Mouse (Mus musculus): ENCODE measurements at regions not wholly inside any gene's neighbourhood (a gene's known extent, or its start where the extent isn't known, plus 50 kb on each side); places are given as distances from the start of the nearest gene placed in this dataset.
A peak's percentile ranks its signal among the peaks of the same experiment; 100 is the strongest.

- no peak for DNase-seq
Observed at GRCm38 (mm10) chr14:55301996-55302395, 80.2 kb downstream of the Dhrs2 start.

DNA sequence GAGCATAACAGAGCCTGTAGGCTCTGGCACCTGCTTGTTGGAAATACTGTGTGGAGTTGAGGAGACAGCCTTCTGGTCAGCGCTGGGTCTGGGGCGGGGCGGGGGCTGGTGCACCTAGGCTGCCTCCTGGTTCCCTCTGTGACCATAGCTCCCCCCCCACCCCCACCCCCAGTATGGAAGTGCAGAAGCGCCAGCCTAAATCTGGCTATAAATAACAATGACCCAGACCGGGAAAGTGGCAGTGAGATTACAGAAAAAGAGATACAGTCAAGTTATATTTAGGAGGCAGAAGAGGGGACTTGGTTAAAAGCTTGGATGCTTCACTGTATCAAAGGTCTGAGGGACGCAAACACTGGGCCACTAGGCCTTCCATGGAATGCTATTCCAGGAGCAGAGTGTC lies 91.8 kb downstream of the Dhrs2 start:
- no peak for DNase-seq

DNA sequence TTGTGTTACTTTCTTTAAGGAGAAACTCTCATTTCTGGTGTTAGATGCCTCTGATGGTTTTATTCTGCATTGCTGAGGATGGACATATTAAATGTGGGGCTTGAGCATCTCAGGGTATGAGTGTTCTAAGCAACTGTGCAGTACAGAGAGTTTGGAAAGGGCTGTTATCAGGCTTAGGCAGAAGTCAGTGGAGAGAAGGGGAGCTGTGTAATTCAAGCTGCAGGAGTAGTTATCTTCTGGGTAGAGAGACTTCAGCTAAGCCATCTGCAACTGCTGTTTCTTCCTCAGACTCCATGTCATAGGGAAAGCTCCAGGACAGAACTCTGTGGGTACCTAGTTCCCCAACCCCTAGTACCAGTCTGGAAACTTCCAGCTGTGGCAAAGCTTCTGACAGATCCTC lies 102.1 kb downstream of the Dhrs2 start:
- DNase-seq: no peak

DNA sequence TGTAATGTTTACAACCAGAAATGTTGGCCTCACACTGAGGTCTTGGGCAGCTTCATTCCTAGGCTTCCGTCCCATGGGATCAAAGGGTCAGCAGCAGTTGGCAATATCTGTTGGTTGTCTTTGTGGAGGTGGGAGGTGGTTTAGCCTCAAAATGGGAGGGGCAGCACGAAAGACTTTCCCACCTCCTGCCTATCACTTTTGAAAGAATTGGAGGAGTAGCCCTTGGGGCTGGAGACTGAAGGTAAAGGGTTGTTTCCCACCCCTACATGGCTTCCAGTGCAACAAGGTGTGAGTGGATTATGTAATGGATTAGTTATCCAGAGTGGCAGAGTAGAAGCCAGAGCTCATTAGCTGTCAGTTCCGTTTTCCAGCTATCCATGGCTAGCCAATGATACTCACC lies 102.5 kb downstream of the Dhrs2 start:
- no peak for DNase-seq

- DNase-seq: no peak
Observed at GRCm38 (mm10) chr14:55333812-55334211, 112.0 kb downstream of the Dhrs2 start.

DNA sequence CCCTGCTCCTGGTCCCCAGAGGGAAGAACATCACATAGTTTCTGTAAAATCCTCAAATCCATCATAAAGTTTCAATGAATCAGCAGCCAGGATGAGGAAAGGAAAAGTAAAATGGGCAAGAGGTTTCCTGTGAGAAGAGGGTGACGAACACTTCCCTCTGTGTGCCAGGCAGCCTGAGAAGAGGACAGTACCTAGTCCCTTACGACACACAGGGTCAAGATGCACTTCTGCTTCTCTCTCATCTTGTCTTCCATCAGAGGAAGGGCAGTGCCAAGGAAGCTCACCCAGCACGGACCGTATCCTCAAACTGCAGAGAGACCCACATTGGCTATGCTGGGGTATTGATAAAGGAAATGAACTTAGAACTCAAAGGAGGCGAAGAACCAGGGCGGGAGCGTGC lies 112.5 kb downstream of the Dhrs2 start:
- no peak for DNase-seq

- no peak for DNase-seq
Observed at GRCm38 (mm10) chr14:55335586-55335985, 113.8 kb downstream of the Dhrs2 start.

- DNase-seq: peak; percentile 22 to 38
Observed at GRCm38 (mm10) chr14:55336451-55337195, 114.8 kb downstream of the Dhrs2 start.

DNA sequence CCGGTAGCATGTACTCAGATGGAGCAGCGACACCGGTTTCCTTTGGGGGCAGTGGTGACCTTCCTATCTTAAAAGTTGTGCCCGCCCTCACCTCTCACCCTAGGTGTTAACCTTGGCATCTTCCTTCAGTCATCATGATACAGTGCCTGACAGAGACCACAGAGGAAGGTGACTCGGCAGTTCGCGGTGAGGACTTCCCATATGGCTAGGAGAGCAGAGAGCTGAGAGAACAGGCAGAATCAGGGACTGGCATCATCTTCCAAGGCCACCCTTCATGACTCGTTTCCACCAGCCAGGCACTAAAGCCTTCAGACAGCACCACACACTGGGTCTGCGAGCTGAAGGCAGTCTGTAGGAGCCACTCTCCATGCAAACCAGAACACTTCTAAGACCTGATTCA lies 116.2 kb downstream of the Dhrs2 start:
- DNase-seq: no peak

- DNase-seq: no peak
Observed at GRCm38 (mm10) chr14:55338500-55338899, 116.7 kb downstream of the Dhrs2 start.

- DNase-seq: no peak
Observed at GRCm38 (mm10) chr14:55339036-55339614, 117.3 kb downstream of the Dhrs2 start.

DNA sequence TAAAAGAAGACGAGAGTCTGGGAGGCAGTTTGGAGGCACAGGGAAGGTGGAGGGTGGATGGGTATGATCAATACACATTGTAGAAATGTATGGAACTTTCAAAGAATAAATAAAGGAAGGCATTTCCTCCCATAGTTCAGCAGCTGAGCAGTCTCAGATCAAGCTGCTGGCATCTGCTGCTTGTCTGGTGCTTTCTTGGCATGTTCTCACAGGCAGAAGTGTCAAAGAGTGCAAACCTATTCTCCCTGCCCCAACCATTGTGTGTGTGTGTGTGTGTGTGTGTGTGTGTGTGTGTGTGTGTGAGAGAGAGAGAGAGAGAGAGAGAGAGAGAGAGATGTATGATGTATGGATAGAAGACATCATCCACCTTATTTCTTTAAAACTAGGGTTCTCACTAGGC lies 121.5 kb downstream of the Dhrs2 start:
- DNase-seq: no peak

DNA sequence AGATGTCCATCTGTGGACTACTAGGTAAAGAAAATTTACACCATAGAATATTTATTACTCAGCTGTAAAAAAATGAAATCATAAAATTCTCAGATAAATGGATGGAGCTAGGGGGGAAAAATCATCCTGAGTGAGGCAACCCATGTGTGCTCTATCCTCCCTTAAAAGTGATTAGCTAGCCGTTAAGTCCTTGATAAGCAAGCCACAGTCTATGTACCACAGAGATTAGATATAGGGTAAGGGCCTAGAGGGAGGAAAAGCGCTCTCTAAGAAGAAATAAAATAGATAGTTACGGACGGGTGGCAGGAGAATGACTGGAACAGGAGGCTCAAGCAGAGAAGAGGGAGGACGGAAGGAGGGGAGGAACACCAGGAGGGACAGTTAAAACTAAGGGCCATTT lies 122.1 kb downstream of the Dhrs2 start:
- DNase-seq: no peak

GRCm38 (mm10) chr14:55345091-55345490 lies 123.3 kb downstream of the Dhrs2 start:
- no peak for DNase-seq

DNA sequence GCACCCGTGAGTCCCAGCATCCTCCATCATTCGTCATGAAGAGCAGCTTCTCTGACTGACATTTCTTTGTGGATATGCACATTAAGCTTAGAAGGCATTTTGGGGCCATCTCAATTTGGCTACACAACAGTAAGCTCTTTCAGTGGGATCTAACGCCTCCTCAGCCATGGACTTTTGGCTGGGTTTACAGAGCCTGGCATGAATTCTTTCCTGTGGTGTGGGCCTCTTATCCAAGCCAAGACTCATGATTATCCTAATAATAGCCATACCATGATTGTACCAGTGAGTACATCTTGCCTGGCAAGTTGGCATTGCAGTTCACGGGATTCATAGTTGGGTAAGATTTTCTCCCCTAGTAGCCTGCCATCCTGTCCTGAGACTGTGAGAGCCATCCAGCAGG lies 126.3 kb downstream of the Dhrs2 start:
- DNase-seq: no peak

DNA sequence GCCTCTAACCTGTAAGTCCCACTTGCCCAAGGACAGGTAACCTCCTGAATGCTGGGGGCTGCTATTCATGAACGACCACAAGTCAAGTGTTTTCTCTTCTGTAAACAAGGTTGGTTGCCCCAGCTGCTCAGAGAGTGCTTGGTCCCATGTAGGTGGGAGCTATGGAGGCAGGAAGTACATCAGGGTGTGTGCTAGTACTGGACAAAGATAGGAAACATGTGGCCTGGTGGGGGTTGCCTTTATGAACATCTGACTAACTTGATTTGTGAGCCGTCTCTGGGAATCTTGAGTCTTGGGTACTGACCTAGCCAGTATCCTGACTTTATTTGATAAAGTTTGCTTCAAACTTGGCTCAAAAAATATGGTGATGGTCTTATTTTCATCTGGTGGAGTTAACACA lies 121.3 kb upstream of the Dhrs4 start:
- no peak for DNase-seq

DNA sequence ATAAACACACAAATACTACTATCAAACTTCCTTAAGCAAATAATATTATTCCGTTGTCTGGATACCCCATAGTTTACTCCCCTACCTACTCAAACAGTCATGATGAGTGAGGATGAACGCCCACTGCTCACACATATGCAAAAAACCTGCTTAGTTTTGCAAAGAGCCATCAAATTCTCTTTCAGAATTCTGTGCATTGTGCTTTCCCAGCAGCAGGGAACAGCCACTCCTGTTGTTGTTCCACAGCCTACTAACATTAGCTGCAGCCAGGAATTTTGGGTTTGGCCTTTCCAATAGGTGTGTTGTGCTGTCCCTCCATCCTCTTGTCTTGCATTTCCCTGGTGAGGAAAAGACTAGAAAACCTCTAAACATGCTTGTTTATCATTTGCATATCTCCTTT lies 120.1 kb upstream of the Dhrs4 start:
- no peak for DNase-seq

GRCm38 (mm10) chr14:55362316-55362715 lies 116.2 kb upstream of the Dhrs4 start:
- no peak for DNase-seq

GRCm38 (mm10) chr14:55362757-55363156 lies 115.8 kb upstream of the Dhrs4 start:
- DNase-seq: no peak

DNA sequence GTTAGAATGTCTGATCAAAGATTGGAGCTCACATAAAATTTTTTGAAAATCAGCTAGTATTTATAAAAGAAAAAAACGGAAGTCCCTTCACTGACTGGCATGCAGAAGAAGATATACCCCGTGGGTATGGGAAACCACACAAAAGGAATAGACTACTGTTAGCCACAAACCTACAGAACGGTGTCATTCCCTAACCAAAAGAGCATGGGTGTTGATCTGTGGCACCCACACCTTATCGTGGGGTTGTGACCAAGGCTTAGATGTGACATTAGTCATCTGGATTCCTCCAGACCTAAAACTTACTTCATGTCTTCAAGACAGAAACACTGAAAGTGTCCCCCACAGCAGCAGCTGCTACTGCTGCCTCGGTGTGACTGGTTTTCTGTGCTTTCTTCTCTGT lies 108.2 kb upstream of the Dhrs4 start:
- DNase-seq: no peak

GRCm38 (mm10) chr14:55372960-55373359 lies 105.6 kb upstream of the Dhrs4 start:
- DNase-seq: no peak

DNA sequence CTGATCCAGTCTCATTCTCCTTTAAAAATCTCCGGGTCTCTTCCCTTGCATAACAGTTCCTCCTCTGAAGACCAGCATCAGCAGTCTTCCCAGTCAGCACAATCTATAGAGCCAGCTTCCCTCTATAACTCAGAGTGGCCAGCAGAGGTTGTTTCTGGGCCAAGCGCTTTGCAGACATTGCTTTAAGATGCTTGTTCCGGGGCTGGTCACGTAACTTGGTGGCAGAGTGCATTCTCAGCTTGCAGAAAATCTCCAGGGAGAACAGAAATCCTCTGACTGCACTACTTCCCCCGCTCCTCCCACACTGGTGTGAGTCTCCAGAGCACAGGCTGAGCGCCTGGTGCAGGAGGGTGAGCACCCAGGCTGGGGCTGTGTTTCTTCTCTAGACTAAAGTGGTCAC lies 91.8 kb upstream of the Dhrs4 start:
- DNase-seq: peak; percentile 44 to 66

- no peak for DNase-seq
Observed at GRCm38 (mm10) chr14:55387378-55387777, 91.2 kb upstream of the Dhrs4 start.

- DNase-seq: peak in 1 of 2 experiments; percentile 7
Observed at GRCm38 (mm10) chr14:55392390-55392789, 86.2 kb upstream of the Dhrs4 start.

DNA sequence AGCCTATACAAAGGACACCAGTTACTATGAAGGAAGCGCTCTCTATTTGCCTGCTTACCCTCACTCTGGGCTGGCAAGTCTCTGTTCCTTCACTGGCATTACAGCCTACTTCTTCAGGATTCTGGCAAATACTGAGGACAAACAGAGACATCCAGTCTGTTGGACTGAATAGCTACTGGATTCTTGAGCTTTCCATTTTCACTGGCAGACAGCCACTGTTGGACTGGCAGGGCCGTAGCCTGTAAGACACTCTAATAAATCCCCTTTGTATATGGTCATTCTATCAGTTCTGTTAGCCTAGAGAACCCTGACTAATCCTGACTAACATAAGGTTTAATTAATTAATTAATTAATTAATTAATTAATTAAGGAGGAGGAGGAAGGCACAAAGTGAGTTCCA lies 72.4 kb upstream of the Dhrs4 start:
- no peak for DNase-seq
